Mouse (Mus musculus) limb, embryonic 10.5 days (tissue): ENCODE data around the gene Gse1. TPM values are rescaled to one million over a fixed set of nuclear protein-coding genes. Genes with fewer than 3 reads are reported as not detected.
A peak's percentile ranks its signal among the peaks of the same experiment; 100 is the strongest.

Experiments
- DNase-seq: peaks from one replicate; pipeline ENCODE4 v3.0.0-alpha.2; 2017; ENCODE audit warnings: low spot score
- H3K27ac ChIP-seq: fragments of 300-500 bp; sonication (generic); 2 replicates; pipeline ENCODE4 v1.5.1; 2016; ENCODE audit warnings: mild to moderate bottlenecking
- H3K27me3 ChIP-seq: fragments of 300-500 bp; sonication (generic); 2 replicates; pipeline ENCODE4 v1.6.1; 2016; ENCODE audit warnings: low read depth, mild to moderate bottlenecking; ENCODE audit not compliant: poor library complexity, severe bottlenecking
- H3K36me3 ChIP-seq: fragments of 300-500 bp; sonication (generic); 2 replicates; pipeline ENCODE4 v1.6.1; 2016; ENCODE audit warnings: mild to moderate bottlenecking, moderate library complexity
- H3K4me1 ChIP-seq: fragments of 300-500 bp; sonication (generic); 2 replicates; pipeline ENCODE4 v1.6.1; 2016
- H3K4me3 ChIP-seq: fragments of 300-500 bp; sonication (generic); 2 replicates; pipeline ENCODE4 v1.5.1; 2016; ENCODE audit warnings: mild to moderate bottlenecking, moderate library complexity
- H3K9me3 ChIP-seq: fragments of 300-500 bp; sonication (generic); replicated peaks from 2 replicates; pipeline ENCODE4 v1.6.1; 2016; ENCODE audit warnings: mild to moderate bottlenecking
- WGBS: fragments of 180-500 bp; shearing (Covaris S2); methylation state at CpG from one replicate; pipeline ENCODE4 v1.1.7; 2016; 5-methylcytosine and 5-hydroxymethylcytosine counted together
- polyA plus RNA-seq: library from polyadenylated mRNA; unstranded; fragments of >200 nt; fragmentation: Nextera tagmentation; extraction: Ambion mirVana; gene quantifications from 2 replicates; pipeline ENCODE4 v1.2.1, GENCODE M21; 2016

Gene Gse1
- polyA plus RNA-seq, 1 experiment from 2014 or later, result 6.7 TPM

GRCm38 (mm10) chr8:120374514-120374913 lies 146.3 kb downstream of the Gse1 start:
- Histone ChIP-seq H3K4me3 (peak overlapping the region; percentile 25; the same call in 1 of the 2 replicates), H3K27ac (peak overlapping the region; percentile 74), H3K36me3 (no peaks in the 10 kb centered on the region), H3K27me3 (peaks cover 4% of the 10 kb centered on the region; the same call in 1 of the 2 replicates), H3K9me3 (no peaks in the 10 kb centered on the region), H3K4me1 (peaks cover 95% of the 10 kb centered on the region)
- WGBS, result 8% methylated on average over 9 of the region's 9 CpGs
- DNase-seq, result peak; percentile 73

GRCm38 (mm10) chr8:120375170-120375569 lies 146.9 kb downstream of the Gse1 start:
- no peak for DNase-seq
- Histone ChIP-seq H3K27ac (peak overlapping the region; percentile 74), H3K27me3 (peaks cover 11% of the 10 kb centered on the region), H3K9me3 (no peaks in the 10 kb centered on the region), H3K4me1 (peaks cover 95% of the 10 kb centered on the region), H3K4me3 (no peak overlapping the region), H3K36me3 (no peaks in the 10 kb centered on the region)
- 32% methylated on average over 5 of the region's 5 CpGs for WGBS

- no peak for DNase-seq
- Histone ChIP-seq H3K4me1 (peaks cover 100% of the 10 kb centered on the region), H3K36me3 (no peaks in the 10 kb centered on the region), H3K4me3 (no peak overlapping the region), H3K9me3 (no peaks in the 10 kb centered on the region), H3K27me3 (peaks cover 16% of the 10 kb centered on the region), H3K27ac (0 out of 2 replicates have a peak overlapping the region, but pooled peaks have one; percentile 54)
- WGBS, result 42% methylated on average over 4 of the region's 4 CpGs
Measured at GRCm38 (mm10) chr8:120376215-120376614, 148.0 kb downstream of the Gse1 start.

- H3K36me3 ChIP-seq, result no peaks in the 10 kb centered on the region
- no peaks in the 10 kb centered on the region for H3K9me3 ChIP-seq
- peaks cover 100% of the 10 kb centered on the region for H3K4me1 ChIP-seq
- WGBS, result 26% methylated on average over 22 of the region's 22 CpGs
- no peak for DNase-seq
- no peak overlapping the region for H3K4me3 ChIP-seq
- peak overlapping the region; percentile 54 for H3K27ac ChIP-seq
- H3K27me3 ChIP-seq, result peaks cover 18% of the 10 kb centered on the region
Measured at GRCm38 (mm10) chr8:120376847-120377802, 148.9 kb downstream of the Gse1 start.

GRCm38 (mm10) chr8:120377803-120378189 lies 149.5 kb downstream of the Gse1 start:
- Histone ChIP-seq H3K4me3 (no peak overlapping the region), H3K36me3 (no peaks in the 10 kb centered on the region), H3K9me3 (no peaks in the 10 kb centered on the region), H3K27me3 (peaks cover 25% of the 10 kb centered on the region), H3K27ac (peak overlapping the region; percentile 54), H3K4me1 (peaks cover 100% of the 10 kb centered on the region)
- DNase-seq, result no peak
- 47% methylated on average over 7 of the region's 7 CpGs for WGBS

- Histone ChIP-seq H3K9me3 (no peaks in the 10 kb centered on the region), H3K4me3 (no peak overlapping the region), H3K36me3 (no peaks in the 10 kb centered on the region), H3K4me1 (peaks cover 100% of the 10 kb centered on the region), H3K27ac (peak overlapping the region; percentile 1), H3K27me3 (peaks cover 30% of the 10 kb centered on the region)
- WGBS, result 32% methylated on average over 16 of the region's 16 CpGs
- DNase-seq, result no peak
Measured at GRCm38 (mm10) chr8:120378306-120378705, 150.1 kb downstream of the Gse1 start.

GRCm38 (mm10) chr8:120379015-120379414 lies 150.8 kb downstream of the Gse1 start:
- H3K4me3 ChIP-seq, result no peak overlapping the region
- H3K9me3 ChIP-seq, result no peaks in the 10 kb centered on the region
- peaks cover 37% of the 10 kb centered on the region for H3K27me3 ChIP-seq
- H3K4me1 ChIP-seq, result peaks cover 100% of the 10 kb centered on the region
- peak overlapping the region; percentile 1 for H3K27ac ChIP-seq
- WGBS, result 27% methylated on average over 3 of the region's 3 CpGs
- no peak for DNase-seq
- no peaks in the 10 kb centered on the region for H3K36me3 ChIP-seq

GRCm38 (mm10) chr8:120381865-120382264 lies 153.6 kb downstream of the Gse1 start:
- peaks cover 78% of the 10 kb centered on the region for H3K4me1 ChIP-seq
- no peak overlapping the region for H3K4me3 ChIP-seq
- H3K27me3 ChIP-seq, result peaks cover 37% of the 10 kb centered on the region
- H3K36me3 ChIP-seq, result no peaks in the 10 kb centered on the region
- 40% methylated on average over 4 of the region's 4 CpGs for WGBS
- DNase-seq, result no peak
- no peaks in the 10 kb centered on the region for H3K9me3 ChIP-seq
- peak overlapping the region; percentile 8; the same call in 1 of the 2 replicates for H3K27ac ChIP-seq

- Histone ChIP-seq H3K4me1 (peaks cover 78% of the 10 kb centered on the region), H3K36me3 (no peaks in the 10 kb centered on the region), H3K9me3 (no peaks in the 10 kb centered on the region), H3K27ac (peak overlapping the region; percentile 28), H3K4me3 (no peak overlapping the region), H3K27me3 (peaks cover 38% of the 10 kb centered on the region)
- 70% methylated on average over 19 of the region's 19 CpGs for WGBS
- no peak for DNase-seq
Measured at GRCm38 (mm10) chr8:120382436-120383203, 154.4 kb downstream of the Gse1 start.

- Histone ChIP-seq H3K27ac (peak overlapping the region; percentile 28; the same call in 1 of the 2 replicates), H3K4me3 (no peak overlapping the region), H3K36me3 (no peaks in the 10 kb centered on the region), H3K4me1 (peaks cover 77% of the 10 kb centered on the region), H3K27me3 (peaks cover 43% of the 10 kb centered on the region), H3K9me3 (no peaks in the 10 kb centered on the region)
- 71% methylated on average over 6 of the region's 6 CpGs for WGBS
- DNase-seq, result no peak
Measured at GRCm38 (mm10) chr8:120383204-120383560, 154.9 kb downstream of the Gse1 start.

- 43% methylated on average over 6 of the region's 6 CpGs for WGBS
- no peaks in the 10 kb centered on the region for H3K9me3 ChIP-seq
- peaks cover 45% of the 10 kb centered on the region for H3K27me3 ChIP-seq
- no peak for DNase-seq
- H3K27ac ChIP-seq, result peak overlapping the region; percentile 28; the same call in 1 of the 2 replicates
- peaks cover 73% of the 10 kb centered on the region for H3K4me1 ChIP-seq
- H3K36me3 ChIP-seq, result no peaks in the 10 kb centered on the region
- no peak overlapping the region for H3K4me3 ChIP-seq
Measured at GRCm38 (mm10) chr8:120383713-120384112, 155.5 kb downstream of the Gse1 start.

- Histone ChIP-seq H3K36me3 (no peaks in the 10 kb centered on the region), H3K9me3 (no peaks in the 10 kb centered on the region), H3K4me3 (no peak overlapping the region), H3K27ac (no peak overlapping the region), H3K27me3 (peaks cover 40% of the 10 kb centered on the region), H3K4me1 (peaks cover 65% of the 10 kb centered on the region)
- no peak for DNase-seq
Measured at GRCm38 (mm10) chr8:120384745-120385144, 156.5 kb downstream of the Gse1 start.

GRCm38 (mm10) chr8:120388246-120388645 lies 160.0 kb downstream of the Gse1 start:
- 91% methylated on average over 6 of the region's 6 CpGs for WGBS
- H3K4me1 ChIP-seq, result peaks cover 57% of the 10 kb centered on the region
- DNase-seq, result no peak
- no peak overlapping the region for H3K27ac ChIP-seq
- H3K9me3 ChIP-seq, result no peaks in the 10 kb centered on the region
- H3K4me3 ChIP-seq, result no peak overlapping the region
- peaks cover 48% of the 10 kb centered on the region for H3K27me3 ChIP-seq
- no peaks in the 10 kb centered on the region for H3K36me3 ChIP-seq
